Mouse (Mus musculus): ENCODE results near the gene Fzd2.

The Fzd2 gene

GRCm38 (mm10) chr11:102619449-102619848 is 15.3 kb downstream of the Fzd2 start:
- CTCF ChIA-PET: no interaction called here

- CTCF ChIA-PET: no interaction called here
Observed at GRCm38 (mm10) chr11:102623876-102624789, 19.9 kb downstream of the Fzd2 start.

DNA sequence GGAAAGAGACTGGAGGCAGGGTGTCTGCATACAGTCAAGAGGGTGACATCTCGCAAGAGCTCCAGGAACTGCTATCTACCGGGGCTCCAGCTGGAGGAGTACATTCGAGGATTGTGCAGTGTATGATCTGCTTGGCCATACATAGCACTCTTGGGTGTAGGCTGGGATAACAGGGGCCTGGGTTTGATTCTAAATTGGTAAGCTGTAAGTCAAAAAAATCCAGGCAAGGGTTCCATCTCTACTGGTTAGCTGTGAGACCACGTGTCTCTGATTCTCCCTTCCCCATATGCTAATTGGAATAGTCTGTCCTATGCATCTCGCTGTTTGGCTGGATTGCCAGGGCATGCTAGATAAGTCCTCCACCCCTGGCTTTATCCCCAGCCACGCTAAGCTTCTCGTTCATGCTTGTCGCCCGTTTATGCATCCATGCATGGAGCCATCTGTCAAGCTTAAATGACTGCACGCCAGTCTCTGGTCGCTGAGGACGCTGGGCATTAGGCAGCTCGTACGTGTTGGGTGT is 20.8 kb downstream of the Fzd2 start:
- CTCF ChIA-PET: no interaction called here

GRCm38 (mm10) chr11:102627171-102627931 is 23.2 kb downstream of the Fzd2 start:
- CTCF ChIA-PET: no interaction called here

DNA sequence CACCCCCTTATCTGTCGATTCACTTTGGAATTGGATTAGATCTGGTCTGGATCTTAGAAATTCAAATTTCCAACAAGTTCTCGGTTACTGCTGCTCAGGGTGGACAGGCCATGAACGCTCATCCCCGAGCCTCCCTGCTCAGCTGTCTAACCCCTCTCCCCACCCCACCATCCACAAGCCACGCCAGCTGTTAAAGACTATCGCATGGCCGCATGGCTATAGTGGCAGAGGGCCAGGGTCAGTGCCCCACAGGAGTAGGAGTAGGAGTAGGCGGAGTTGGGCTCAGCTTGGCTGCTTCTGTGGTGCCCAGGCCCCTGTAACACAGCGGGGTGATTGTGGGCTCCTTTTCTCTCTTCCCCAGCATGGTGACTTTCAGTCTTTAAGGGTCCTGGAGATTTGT is 24.3 kb downstream of the Fzd2 start:
- CTCF ChIA-PET: no interaction called here

DNA sequence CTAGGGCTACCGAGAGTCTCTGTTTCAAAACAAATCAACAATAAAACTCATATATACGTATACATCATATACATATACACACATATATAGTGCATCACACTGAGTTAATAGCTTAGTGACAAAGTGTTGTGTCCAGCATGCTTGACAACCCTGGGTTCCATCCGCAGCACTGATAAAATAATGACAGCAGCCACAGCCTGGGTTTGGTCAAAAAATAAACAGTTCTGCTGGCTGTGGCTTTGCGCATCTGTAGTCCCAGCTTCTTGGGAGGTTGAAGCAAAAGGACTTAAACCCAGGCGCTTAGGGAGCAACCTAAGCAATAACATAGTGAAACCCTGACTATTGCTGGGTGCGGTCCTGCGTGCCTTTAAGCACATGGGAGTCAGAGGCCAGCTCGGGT is 25.2 kb downstream of the Fzd2 start:
- CTCF ChIA-PET: no interaction called here

DNA sequence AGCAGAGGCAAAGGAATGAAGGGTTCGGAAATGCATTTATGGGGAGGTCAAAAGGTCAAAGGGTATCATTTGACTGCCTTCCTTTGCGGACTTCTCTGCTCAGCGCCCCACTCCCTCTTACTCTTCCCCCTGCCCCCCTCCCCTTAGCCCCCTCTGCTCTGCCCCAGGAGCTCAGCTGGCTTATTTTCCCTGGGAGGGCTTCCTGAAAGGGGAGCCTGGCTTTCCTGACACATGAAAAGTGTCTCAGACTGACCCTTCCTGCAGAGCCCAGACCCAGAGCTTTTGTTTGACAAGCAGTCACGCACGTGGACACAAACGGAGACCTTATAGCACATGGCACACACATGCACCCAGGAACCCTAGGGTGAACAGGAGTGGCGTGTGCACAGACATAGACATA is 26.5 kb downstream of the Fzd2 start:
- CTCF ChIA-PET: no interaction called here

GRCm38 (mm10) chr11:102631203-102631602 is 27.0 kb downstream of the Fzd2 start:
- CTCF ChIA-PET: no interaction called here

DNA sequence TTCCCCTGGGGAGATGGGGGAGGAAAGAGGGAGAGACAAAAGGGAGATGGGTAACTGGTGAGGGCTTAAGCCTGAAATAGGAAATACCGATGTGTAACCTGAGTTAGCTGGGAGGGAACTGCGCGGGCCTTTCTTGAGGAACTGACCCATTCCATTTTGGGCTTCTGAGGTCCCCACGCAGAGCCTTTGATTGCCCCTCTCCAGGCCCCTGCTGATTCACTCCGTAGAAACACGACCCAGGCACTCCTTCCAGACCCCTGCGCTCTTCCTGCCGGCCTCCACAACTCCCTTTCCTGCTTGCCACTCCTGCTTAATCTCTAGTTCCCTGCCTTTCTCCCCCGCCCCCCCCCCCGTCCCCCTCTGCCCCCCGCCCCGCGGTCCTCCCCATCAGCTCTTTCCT is 28.5 kb downstream of the Fzd2 start:
- CTCF ChIA-PET: no interaction called here

DNA sequence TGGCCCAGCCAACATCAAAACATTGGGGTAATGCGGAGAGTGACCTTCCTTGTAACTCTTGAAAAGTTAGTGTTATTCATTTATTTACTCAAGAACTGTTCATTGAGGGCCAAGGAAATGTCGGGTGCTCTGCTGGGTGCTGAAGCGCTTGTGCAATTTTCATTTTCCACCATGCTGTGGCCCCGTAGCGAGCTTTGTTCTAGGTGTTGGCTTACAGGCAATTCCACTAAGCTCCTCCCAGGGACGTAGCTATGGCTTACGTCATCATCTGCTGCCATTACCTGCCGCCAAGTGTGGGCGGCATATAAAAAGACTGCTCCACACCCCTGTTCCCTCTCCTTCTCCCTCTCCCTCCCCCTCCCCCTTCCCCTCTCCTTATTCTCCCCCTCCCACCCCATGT is 29.2 kb downstream of the Fzd2 start:
- CTCF ChIA-PET: no interaction called here

DNA sequence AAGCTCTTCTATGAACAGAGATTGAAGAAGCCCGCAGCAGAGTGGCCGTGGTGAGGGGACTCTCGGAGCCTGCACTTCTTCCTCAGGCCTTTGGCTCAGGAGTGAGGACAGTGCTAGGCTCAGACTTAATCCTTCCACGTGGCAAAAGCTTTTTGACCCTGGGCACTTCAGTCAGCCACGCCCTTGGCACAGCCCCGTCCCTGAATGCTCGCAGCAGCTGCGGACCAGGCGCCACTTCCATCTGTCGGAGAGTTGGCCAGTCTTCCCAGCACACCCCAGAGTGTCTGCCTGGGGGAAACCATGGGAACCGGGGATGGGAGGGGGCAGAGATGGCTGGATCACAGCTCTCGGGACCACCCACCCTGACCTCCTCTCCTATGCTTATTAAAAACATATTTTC is 32.7 kb downstream of the Fzd2 start:
- CTCF ChIA-PET: no interaction called here

DNA sequence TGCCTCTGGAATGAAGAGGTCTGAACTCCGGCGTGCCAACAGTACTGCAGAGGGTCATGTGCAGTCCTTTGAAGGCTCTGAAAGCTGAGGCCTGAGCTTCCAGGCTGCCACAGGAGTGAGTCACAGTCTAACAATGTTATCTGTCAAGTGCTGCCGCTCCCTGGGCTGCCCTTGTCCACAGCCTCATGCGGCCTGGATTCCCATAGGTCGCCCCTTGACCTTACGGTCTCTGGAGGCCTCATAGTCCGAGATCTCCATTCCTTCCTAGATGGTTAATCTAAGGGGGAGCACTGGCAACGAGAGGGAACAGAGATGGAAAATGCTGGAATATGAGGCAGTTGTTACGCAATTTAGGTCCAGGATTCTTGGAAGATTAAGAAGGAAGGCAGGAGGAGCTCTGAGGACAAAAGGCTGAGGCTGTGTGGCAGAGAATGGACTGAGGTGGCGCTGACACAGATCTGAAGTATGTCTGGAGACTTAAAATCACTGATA is 39.7 kb downstream of the Fzd2 start:
- CTCF ChIA-PET: no interaction called here

- CTCF ChIA-PET: no interaction called here
Observed at GRCm38 (mm10) chr11:102646226-102646625, 42.0 kb downstream of the Fzd2 start.

DNA sequence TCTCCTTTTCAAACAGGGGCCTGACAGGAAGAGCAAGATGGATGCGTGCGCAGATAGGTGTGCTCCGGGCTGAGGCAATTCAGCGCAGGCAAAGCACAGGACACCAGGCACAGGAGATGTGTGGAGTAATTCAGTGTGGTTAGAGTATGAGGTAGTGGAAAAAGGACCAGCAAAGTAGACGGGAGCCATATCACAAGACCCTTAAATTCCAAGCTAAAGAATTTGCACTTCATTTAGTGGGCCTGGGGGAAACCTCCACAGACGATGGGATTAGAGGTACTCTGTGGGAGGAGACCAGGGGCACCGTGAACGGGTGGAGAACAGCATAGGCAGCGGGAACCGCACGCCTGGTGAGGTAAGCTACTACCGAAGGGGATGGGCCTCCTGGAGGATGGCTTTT is 43.7 kb downstream of the Fzd2 start:
- CTCF ChIA-PET: no interaction called here

- CTCF ChIA-PET: no interaction called here
Observed at GRCm38 (mm10) chr11:102651381-102651780, 47.2 kb downstream of the Fzd2 start.

DNA sequence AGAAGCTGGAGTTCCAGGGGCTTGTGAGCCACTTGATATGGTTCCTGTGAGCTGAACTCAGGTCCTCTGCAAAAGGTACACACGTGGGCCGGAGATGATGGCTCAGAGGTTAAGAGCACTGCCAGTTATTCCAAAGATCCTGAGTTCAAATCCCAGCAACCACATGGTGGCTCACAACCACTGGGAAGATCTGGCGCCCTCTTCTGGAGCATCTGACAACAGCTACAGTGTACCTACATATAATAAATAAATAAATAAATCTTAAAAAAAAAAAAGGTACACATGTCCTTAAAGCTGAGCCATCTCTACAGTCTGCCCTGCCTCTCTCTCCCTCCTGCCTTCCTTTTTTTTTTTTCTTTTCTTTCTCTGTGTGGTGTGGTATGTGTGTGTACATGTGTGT is 48.6 kb downstream of the Fzd2 start:
- CTCF ChIA-PET: no interaction called here

GRCm38 (mm10) chr11:102655888-102656287 is 51.7 kb downstream of the Fzd2 start:
- CTCF ChIA-PET: no interaction called here

DNA sequence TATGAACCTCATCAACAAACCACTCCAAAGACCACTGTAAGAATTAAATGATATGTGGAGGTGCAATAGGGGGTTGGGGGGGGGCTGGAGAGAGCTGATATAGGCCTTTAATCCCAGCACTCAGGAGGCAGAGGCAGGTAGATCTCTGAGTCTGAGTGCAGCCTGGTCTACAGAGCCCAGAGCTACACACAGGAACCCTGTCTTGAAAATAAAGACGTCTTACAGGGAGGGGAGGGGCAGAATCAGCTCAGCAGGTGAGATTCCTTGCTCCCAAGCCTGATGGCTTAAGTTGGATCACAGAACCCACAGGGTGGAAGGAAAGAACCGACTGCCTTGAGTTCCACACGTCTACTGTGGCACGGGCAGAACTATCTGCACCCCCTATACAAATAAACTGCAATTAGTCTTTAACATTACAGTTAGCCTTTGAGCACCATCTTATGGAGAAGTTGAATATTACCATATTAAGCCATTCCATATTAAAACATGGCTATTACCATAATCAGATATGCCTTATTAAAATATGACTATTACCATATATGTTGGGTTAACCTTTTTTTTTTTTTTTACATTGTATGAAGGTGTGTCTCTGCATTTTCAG is 52.2 kb downstream of the Fzd2 start:
- CTCF ChIA-PET: interaction anchor here (0.7 kb wide), 1 partner anchor 116 kb away, joined by 3 read pairs; no protein-coding TSS in a partner anchor

DNA sequence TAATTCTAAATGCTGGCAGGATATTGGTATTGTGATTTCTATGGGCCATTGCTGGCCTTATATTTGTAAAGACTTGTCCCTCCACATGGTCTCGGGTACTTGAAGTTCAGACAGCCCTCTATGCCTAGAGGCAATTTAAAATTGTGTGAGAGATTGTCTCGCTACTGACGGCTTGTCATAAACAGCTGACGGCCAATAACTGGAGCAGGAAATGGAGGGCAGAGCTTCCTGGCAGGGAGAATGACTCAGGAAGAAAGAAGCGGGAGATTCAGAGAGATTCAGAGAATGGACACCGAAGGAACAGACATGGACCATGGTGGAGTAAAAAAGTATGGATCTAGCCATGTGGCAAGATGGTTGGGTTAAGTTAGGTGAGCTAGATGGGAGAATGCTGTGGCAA is 52.7 kb downstream of the Fzd2 start:
- CTCF ChIA-PET: interaction anchor here (0.7 kb wide), 1 partner anchor 117 kb away, joined by 3 read pairs; no protein-coding TSS in a partner anchor

Data from spleen, embryonic (tissue).